Mouse (Mus musculus) CH12.LX (cell line): Measurements from ENCODE around the gene Slc52a3.

ENCODE experiments used
- ELF1 ChIP-seq: IDR thresholded peaks from 2 replicates; pipeline ENCODE4 v1.6.1; 2014; ENCODE audit warnings: low read depth, mild to moderate bottlenecking, inconsistent platforms, low read length, improper control_type of control experiment
- POLR2A ChIP-seq: IDR thresholded peaks from 2 replicates; pipeline ENCODE4 v1.6.1; 2011; ENCODE audit warnings: low read depth, mild to moderate bottlenecking, improper control_type of control experiment, low read length
- USF1 ChIP-seq: IDR thresholded peaks from 2 replicates; pipeline ENCODE4 v1.6.1; 2014; ENCODE audit warnings: low read depth, mild to moderate bottlenecking, inconsistent platforms, low read length, improper control_type of control experiment

- TF ChIP-seq ELF1 (no peak), USF1 (no peak), POLR2A (no peak)
Measured at GRCm38 (mm10) chr2:152040101-152040500, 43.8 kb downstream of the Slc52a3 start.
